Mouse (Mus musculus) small intestine, adult 2 months (tissue): ENCODE measurements around the gene Actr1a.

Source experiments
- CTCF ChIP-seq: fragments of 200-500 bp; IDR thresholded peaks from 2 replicates; pipeline ENCODE4 v1.5.1; 2012; ENCODE audit warnings: low read depth, mild to moderate bottlenecking, control low read depth, inconsistent platforms, low read length, moderate library complexity, mixed read lengths; ENCODE audit not compliant: insufficient replicate concordance, insufficient read length; ENCODE audit errors: extremely low read depth
- POLR2A ChIP-seq: fragments of 200-500 bp; IDR thresholded peaks from 2 replicates; pipeline ENCODE4 v1.6.1; 2012; ENCODE audit warnings: low read depth, mild to moderate bottlenecking, control low read depth, inconsistent platforms, low read length, moderate library complexity

- no peak for TF ChIP-seq POLR2A
- TF ChIP-seq CTCF = no peak
Measured at GRCm38 (mm10) chr19:46362104-46362503, 33.4 kb downstream of the Actr1a start.
